Mouse (Mus musculus) layer of hippocampus, adult 9-10 months (tissue): ENCODE data around the gene Snrpa1.
"Not testable (repeated sequence)": the region's sequence is repeated elsewhere in the genome, so short reads cannot be mapped to it uniquely, and the experiment has no call there.

Source experiments
- DNase-seq: peaks from one replicate; pipeline ENCODE4 v3.0.0; 2022; ENCODE audit warnings: low spot score

Snrpa1 gene

GRCm38 (mm10) chr7:66058703-66059102, at the start of gene Snrpa1:
Gene Snrpa1 (plus strand): TSS chr7:66059003.
- no peak for DNase-seq

- DNase-seq: no peak
Observed at GRCm38 (mm10) chr7:66010518-66010917, 48.3 kb upstream of the Snrpa1 start.

- no peak for DNase-seq
Observed at GRCm38 (mm10) chr7:66027747-66028146, 31.1 kb upstream of the Snrpa1 start.

GRCm38 (mm10) chr7:66028766-66029512, 29.9 kb upstream of the Snrpa1 start:
- DNase-seq: no peak

- DNase-seq: no peak
Observed at GRCm38 (mm10) chr7:66036809-66037208, 22.0 kb upstream of the Snrpa1 start.

- no peak for DNase-seq
Observed at GRCm38 (mm10) chr7:66038261-66038660, 20.5 kb upstream of the Snrpa1 start.

GRCm38 (mm10) chr7:66038730-66039129, 20.1 kb upstream of the Snrpa1 start:
- no peak for DNase-seq

- no peak for DNase-seq
Observed at GRCm38 (mm10) chr7:66040026-66040814, 18.6 kb upstream of the Snrpa1 start.

GRCm38 (mm10) chr7:66043552-66044459, 15.0 kb upstream of the Snrpa1 start, which contains the start of gene Gm45213:
Gene Gm45213 (plus strand): TSS chr7:66043602.
- no peak for DNase-seq

GRCm38 (mm10) chr7:66044617-66045016, 14.2 kb upstream of the Snrpa1 start:
- no peak for DNase-seq

- no peak for DNase-seq
Observed at GRCm38 (mm10) chr7:66046921-66047918, 11.6 kb upstream of the Snrpa1 start.

GRCm38 (mm10) chr7:66047975-66048374, 10.8 kb upstream of the Snrpa1 start:
- no peak for DNase-seq

GRCm38 (mm10) chr7:66048446-66049230, 10.2 kb upstream of the Snrpa1 start:
- DNase-seq: no peak

- no peak for DNase-seq
Observed at GRCm38 (mm10) chr7:66053946-66054483, 4.8 kb upstream of the Snrpa1 start.

- DNase-seq: not testable (repeated sequence)
Observed at GRCm38 (mm10) chr7:66055356-66055755, 3.4 kb upstream of the Snrpa1 start.

GRCm38 (mm10) chr7:66060066-66060956, 1.5 kb downstream of the Snrpa1 start:
- peak; percentile 63 for DNase-seq

GRCm38 (mm10) chr7:66061057-66061456, 2.3 kb downstream of the Snrpa1 start:
- no peak for DNase-seq

- DNase-seq: peak; percentile 37
Observed at GRCm38 (mm10) chr7:66076411-66076810, 17.6 kb downstream of the Snrpa1 start.
